Mouse (Mus musculus) spleen, embryonic (tissue): Measurements from ENCODE around the gene Mrgpra2a.
"Not testable (repeated sequence)": the region's sequence is repeated elsewhere in the genome, so short reads cannot be mapped to it uniquely, and the experiment has no call there.

ENCODE experiments used
- CTCF ChIA-PET: fragments of 350-600 bp; sonication (Branson Sonifier 250); formaldehyde crosslinking; loops from one replicate; lab custom pipeline; 2022; lab: Charles Lee

The Mrgpra2a gene

GRCm38 (mm10) chr7:47452015-47452414 lies at the start of gene Mrgpra2a:
Gene Mrgpra2a, minus strand, starts transcription at chr7:47452139.
- CTCF ChIA-PET = not testable (repeated sequence)

DNA sequence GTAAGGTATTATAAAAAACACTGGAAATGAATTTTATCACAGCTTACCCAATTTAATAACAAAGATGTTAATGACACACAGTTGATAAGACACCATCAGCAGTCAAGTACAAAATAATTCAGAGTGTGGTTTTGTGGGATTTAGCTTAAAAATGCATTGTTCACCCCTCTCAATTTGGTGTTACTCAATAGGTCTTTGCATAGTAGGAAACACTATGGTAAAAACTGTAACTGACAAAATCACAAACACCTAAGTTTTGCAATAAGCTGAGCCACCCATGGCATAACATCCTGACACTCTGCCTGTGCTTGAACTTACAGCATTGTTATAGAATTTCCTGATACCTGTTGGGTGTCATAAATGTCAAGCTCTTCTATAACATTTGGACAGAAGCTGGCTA lies 39.3 kb upstream of the Mrgpra2a start:
- CTCF ChIA-PET = not testable (repeated sequence)

DNA sequence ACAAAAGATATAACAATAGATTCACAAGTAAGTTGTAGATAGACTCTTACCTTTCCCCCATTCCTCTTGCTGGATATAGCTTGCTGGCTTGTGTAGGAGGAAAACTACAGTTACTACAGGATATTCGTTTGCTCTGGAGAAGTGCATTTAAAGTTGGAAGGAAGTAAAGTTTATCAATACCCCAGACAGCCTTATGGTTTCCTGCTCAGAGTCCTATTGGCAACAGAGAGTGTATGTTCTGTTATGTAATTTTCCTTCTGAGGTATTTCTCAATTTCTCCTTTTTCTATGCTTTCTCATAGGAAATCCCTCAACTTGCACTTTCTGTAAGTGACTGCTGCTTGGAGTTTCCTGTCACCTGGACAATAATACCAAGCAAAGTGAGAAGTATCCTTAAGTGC lies 37.5 kb upstream of the Mrgpra2a start:
- CTCF ChIA-PET = not testable (repeated sequence)

DNA sequence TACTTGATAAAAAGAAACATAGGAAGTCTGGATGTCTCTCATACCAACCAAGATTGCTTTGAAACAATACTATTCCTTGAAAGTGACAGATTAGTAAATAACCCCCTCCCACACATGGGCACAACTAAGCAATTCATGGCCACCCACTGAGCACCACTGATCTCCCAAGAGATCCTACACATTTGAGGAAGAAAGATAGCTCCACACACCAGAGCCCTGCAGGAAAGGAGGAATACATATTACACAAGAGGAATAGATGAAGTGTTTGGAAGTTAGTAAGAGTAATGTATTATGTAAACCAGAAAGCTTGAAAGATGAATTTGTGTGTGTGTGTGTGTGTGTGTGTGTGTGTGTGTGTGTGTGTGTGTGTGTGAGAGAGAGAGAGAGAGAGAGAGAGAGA lies 31.2 kb upstream of the Mrgpra2a start:
- CTCF ChIA-PET = not testable (repeated sequence)

- CTCF ChIA-PET = not testable (repeated sequence)
These were observed 22.0 kb upstream of the Mrgpra2a start for GRCm38 (mm10) chr7:47473904-47474303.

DNA sequence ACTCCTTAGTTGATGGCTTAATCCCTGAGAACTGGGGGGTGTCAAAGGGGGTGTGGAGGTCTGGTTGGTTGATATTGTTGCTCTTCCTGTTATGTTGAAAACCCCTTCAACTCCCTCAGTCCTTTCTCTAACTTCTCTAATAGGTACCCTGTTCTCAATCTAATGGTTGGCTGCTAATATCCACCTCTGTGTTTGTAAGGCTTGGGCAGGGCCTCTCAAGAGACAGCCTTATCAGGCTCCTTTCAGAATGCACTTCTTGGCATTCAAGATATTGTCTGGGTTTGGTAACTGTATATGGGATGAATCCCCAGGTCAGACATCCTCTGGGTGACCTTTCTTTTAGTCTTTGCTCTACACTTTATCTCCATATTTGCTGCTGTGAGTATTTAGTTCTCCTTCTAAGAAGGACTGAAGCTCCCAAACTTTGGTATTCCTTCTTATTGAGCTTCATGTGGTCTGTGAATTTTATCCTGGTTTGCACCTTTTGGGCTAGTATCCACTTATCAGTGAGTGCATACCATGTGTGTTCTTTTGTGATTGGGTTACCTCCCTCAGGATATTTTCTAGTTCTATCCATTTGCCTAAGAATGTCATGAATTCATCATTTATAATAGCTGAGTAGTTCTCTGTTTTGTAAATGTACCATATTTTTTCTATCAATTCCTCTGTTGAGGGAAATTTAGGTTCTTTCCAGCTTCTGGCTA lies 13.5 kb upstream of the Mrgpra2a start:
- CTCF ChIA-PET = not testable (repeated sequence)

GRCm38 (mm10) chr7:47445729-47446128 lies 6.2 kb downstream of the Mrgpra2a start:
- CTCF ChIA-PET = not testable (repeated sequence)

- CTCF ChIA-PET = not testable (repeated sequence)
These were observed 15.5 kb downstream of the Mrgpra2a start for GRCm38 (mm10) chr7:47436463-47436862.

GRCm38 (mm10) chr7:47427815-47428508 lies 24.0 kb downstream of the Mrgpra2a start:
- CTCF ChIA-PET = not testable (repeated sequence)

DNA sequence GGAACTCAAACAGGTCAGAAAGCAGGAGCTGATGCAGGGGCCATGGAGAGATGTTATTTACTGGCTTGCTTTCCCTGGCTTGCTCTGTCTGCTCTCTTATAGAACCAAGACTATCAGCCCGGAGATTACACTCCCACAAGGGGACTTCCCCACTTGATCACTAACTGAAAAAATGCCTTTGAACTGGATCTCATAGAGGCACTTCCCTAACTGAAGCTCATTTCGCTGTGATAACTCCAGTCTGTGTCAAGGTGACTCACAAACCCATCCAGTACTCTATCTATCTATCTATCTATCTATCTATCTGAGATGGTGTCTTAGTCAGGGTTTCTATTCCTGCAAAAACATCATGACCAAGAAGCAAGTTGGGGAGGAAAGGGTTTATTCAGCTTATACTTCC lies 41.3 kb downstream of the Mrgpra2a start:
- CTCF ChIA-PET = no interaction called here

- CTCF ChIA-PET = no interaction called here
These were observed 42.4 kb downstream of the Mrgpra2a start for GRCm38 (mm10) chr7:47409545-47409944.

GRCm38 (mm10) chr7:47401125-47401524 lies 50.8 kb downstream of the Mrgpra2a start:
- CTCF ChIA-PET = no interaction called here
